Mouse (Mus musculus): ENCODE measurements at regions not wholly inside any gene's neighbourhood (a gene's known extent, or its start where the extent isn't known, plus 50 kb on each side); places are given as distances from the start of the nearest gene placed in this dataset.

DNA sequence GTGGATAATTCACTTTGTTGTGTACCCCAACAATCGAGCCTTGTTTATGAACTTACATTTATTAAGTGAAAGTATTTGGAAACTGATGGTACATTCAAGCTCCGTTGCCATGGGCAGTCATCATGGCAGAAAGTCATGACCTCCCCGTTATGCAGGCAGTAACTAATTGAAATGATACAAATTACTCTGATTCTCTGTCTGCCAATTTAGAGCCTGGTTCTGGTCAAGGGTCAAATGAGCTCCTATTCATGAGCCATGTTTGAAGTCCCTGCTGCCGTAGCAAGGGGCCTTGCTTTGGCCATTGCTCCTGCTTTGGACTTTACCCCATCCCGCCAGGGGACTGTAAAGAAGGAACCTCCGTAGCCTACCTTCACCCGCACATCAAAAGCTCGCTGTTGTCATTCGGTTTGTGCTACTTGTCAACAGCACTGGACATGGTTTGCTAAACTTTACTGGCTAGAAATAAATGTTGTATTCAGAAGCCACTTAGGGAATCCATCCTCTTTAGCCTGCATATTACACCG, 152.8 kb upstream of the Foxd3 start:
- peak; percentile 7 for DNase-seq

DNA sequence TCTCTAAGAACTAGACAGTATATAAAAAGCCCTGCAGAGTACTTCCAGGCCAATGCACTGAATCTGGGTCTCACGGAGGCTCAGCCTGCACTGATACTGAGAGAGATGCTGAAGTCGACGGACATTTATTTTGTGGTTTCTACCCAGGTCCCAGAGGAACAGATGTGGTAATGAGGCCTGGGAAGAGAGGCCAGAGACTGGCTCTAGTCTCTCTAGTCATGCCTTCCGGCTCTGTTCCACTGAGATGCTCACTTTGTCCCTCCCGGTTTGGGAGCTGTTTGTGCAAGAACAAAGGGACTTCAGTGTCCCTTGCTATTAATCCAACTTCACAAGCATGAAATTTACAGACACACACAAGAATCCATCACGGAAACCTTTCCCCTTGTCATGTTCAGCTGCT, 144.1 kb upstream of the Foxd3 start:
- DNase-seq = no peak

DNA sequence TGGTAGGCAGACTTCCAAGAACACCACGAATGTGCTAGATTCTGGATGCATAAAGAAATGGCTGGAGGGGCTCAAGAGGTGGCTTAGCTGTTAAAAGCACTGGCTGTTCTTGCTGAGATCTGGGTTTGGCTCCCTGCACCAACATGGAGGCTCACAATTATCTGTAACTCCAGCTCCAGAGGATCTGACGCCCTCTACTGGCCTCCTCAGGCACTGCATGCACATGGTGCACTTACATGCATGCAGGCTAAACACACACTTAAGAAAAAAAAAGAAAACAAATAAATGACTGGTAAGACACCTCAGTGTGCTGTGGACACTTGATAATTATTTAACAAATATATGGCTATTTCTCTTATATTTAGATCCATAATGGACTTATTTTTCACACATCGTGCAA, 139.2 kb upstream of the Foxd3 start:
- no peak for DNase-seq

DNA sequence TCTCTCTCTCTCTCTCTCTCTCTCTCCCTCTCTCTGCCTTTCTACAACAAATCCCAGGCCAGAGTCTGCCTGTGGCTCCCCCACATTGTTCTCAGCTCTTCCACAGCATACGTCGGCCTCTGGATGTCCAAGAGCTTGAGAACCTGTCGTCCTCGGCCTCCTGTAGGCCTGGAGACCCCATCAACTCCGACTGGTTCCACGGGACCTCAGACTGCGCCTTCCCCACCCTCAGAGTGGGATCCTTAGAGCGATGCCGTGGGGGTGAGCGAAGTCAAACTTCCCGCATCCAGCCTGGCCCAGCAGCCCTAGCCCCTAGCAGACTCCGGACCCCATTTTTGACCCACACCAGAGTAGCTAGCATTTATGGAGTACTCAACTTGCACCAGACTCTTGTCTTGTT, 128.7 kb upstream of the Foxd3 start:
- no peak for DNase-seq

DNA sequence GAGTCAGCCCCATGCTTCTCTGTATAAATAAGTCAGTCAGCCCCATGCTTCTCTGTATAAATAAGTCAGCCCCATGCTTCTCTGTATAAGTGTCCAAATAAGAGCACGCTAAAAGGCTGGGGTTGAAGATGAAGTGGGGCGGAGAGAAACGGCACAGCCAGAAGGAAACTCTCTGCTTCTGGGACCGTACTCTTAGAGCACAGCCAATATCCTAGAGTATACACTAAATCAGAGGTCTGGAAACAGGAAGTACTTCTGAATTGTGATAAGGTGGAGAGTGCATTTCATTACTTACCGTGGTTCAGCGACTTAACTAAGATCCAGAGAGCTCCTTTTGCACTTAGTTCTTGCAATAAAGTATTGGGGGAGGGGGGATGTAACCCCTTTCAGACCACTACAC, 112.1 kb upstream of the Foxd3 start:
- DNase-seq = no peak

DNA sequence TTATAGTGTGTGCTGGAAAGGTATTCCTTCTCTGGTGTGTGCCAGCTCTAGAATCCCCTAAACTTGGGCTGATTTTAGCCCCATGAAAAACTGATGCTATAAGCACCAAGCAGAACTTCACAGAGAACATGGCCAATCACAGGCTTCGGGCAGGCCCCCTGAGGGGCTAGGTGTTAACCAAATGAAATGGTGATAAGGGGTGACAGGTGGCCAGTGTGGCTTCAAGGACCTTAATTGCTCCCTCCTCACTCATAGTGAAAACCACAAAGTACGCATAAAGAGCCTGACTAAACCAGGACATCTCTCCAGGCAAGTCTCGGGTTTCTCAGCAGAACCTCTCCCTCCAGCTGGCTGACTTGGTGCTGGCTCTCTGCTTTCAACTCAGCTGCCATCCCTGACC, 110.4 kb upstream of the Foxd3 start:
- DNase-seq = no peak

DNA sequence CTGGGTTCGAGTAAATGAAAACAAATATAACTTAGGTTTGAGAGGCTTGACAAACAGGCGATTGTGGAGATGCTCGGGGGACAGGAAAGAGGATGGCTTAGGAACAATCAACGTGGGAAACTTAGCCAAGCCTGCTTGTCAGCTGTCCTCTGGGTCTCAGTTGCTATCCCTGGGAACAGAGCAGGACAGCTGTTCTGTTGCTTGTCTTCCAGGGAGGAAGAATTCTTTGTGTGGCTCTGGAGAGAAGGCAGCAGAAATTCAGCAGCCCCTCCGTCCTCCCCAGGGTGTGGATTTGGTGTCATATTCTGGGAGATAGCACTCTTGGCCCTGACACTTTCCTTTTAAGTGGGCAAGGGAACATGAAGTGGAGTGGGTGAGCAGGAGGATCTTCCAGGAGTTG, 98.1 kb upstream of the Foxd3 start:
- no peak for DNase-seq

DNA sequence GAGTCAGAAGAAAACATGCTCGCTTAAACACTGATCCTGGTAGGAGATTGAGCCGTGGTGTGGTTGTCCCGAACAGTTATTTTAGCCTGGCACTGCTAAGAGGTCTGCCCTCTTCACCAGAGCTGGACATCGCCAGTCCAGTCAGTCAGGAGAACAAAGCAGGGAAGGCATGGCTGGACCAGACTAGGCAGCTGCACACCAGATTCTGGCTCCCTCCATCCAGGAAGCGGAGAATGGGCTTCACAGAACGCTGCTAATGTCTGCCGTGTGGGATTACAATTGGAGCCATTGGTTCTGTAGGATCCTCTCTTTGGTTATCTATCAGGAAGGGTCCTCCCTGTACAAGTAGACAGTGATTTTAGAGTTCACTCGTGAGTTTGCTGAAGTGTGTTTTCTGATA, 95.5 kb upstream of the Foxd3 start:
- DNase-seq = no peak

DNA sequence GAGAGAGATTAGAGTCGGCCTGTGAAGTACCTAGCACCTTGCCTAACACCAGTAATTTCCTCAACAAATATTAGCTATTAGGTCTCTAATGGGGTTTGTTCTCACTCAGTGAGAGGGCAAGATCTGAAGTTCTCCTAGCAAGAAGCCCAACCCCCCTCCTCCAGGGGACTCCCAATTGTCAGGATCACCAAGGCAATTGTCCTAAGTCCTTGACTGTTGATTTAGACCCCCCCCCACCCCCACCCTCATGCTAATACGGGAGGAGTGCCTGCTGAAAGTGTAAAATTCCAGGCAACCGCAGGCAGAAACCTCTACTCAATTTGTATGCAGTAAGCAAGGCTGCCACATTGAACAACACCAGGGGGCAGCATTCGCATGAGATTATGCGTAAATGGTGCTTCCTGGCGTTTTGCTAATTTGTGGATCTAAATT, 94.6 kb upstream of the Foxd3 start:
- no peak for DNase-seq

DNA sequence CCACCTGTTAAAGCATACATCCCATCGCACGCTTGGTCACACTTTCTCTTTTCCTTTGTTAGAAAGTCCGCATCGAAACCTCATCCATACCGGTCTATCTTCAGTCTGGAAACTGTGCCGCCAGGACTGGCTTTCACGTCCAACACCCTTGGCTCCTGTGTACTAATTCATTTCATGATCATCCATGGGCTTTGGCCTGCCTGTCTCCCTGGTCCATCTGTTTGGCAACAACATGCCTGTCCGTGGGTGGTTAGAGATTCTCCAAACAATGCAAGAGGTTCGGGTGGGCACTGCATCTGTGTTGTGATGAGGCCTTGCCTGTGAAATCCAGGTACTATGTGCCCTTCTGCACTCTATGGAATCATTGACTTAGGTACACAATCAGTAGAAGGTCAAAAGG, 90.7 kb upstream of the Foxd3 start:
- DNase-seq = no peak

DNA sequence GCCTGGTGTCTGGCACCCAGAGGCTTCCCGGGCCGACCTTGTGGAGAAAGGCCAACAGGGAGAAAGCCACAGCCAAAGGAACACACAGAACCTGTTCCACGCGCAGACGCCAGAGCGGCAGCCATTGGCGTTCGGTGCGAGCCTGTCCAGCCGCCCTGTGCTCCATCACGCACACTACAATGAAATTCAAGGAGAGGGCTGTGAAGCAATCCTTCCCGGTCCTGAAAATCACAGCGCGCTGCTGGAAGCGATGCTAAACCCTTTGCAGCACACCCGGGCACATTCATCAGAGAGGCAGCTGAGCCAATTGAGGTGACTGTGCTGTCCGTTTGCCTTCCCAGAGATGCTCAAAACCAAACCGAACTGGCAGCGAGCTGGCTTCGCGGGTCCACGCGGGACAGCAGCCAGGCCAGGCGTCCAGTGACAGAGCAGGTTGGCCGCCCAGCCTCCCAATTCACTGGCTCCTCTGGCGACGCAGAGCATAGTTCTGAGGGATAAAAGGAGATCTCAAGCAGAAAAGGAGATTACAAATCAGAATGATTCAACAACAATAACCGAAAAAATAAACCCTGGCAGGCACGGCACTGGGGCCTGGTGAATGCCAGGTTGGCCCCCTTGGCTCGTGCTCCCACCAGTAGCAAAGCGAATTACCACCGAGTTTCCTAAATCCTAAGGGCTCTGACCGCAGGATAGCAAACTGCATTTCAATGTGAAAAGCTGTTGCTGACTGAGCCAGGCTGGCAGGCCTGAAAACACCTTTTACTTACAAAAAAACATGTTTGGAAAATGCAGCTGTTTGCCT, 83.1 kb upstream of the Foxd3 start:
- no peak for DNase-seq

DNA sequence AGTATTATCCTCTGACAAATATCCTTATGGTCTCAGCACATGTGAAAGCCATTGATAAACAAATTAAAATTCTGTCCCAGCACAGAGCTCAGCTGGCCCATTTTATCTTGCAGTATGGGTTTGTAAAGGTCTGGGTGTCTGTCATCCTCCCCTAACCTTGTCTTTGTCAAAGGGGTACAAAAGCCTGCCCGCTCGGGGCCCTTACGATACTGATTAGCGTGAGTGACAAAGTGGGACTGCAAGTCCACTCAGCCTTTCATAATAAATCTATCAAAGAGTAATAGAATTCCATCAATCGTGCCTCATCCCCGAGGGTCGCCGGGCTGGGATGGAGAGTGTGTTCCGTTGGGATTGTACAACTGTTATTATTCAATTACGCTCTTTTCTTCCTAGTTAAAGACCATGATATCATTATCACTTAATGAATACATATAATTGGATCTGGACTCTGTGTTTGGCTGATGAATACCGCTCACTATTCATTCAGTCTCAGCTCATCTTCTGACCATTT, 82.0 kb upstream of the Foxd3 start:
- DNase-seq = no peak

DNA sequence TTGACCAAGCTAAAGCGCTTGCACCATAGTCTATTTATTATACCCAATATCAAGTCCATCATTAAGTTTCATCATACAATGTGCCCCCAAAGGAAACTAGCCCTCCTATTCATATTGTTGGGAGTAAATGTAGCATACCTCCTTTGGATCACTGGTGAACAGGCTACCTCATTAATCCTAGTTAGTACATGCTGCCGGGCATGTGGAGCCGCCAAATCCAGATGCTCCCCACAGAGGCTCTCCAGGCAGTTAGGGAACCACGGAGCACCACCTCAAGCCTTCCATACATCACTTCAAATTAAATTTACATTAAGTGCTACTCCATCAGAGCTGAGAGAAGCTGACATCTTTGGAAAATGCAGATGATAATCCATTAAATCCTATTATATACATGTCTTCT, 81.1 kb upstream of the Foxd3 start:
- DNase-seq = no peak

DNA sequence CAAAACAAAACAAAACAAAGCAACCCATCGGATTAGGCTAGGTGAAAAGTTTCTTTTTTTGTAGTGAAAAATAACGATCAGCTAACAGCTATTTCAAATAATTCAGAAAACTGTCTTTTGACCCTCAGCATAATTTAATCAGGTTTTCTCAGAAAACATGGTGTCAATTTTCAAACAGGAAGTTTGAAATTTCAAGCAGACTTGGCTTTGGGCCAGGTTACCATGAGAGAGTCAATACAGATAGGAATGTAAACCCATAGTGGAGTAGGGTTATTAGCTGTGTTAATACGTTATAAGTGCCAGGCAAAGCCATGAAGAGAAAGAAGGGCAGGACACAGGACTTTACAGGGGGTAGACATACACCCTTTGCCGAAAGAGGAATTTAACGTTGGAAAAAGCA, 58.3 kb upstream of the Foxd3 start:
- DNase-seq = no peak

DNA sequence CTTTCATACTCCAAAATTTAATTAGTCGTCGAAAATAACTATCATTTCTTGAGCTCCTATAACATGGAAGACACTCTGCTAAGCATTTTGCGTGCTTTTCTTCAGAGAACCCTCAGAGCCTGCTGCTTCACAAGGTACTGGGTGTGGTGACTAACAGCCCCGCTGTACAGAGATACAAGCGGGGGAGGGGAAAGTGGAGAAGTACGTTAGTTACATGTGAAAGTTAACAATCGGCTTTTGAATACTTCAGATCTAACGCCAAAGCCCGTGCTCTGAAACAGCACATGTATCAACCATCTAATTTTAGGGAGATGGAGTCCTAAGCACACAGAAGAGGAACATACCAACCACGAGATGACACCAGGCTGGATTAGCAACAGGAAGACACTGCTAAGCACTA, 55.4 kb upstream of the Foxd3 start:
- no peak for DNase-seq

DNA sequence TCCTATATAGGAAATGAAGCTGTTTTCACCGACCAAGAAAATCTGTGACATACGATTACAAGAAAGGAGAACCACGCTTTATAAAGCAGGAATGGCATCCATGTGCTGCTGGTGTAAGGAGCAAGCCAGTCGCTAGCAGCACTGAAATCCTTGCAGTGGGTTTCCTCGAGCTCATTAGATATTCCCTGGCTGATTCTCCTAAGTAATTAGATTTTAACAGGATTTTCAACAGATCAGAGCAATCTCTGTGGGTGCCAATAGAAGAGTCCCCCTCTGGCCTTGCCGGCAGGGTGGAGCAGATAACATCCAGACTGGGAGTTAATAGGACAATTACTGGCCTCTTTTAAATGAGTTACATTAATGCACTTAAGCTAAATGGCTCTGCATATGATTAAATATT, 54.6 kb upstream of the Foxd3 start:
- DNase-seq = no peak

All from kidney, adult 11 months (tissue).